Mouse (Mus musculus) forebrain, embryonic 10.5 days (tissue): ENCODE measurements around the gene Ehd4. TPM values are rescaled to one million over a fixed set of nuclear protein-coding genes. Genes with fewer than 3 reads are reported as not detected.

Experiments
- DNase-seq: peaks from one replicate; pipeline ENCODE4 v3.0.0-alpha.2; 2017; ENCODE audit warnings: low spot score; ENCODE audit errors: extremely low spot score
- H3K27ac ChIP-seq: fragments of 300-500 bp; sonication (generic); 2 replicates; pipeline ENCODE4 v1.5.1; 2016; ENCODE audit warnings: mild to moderate bottlenecking
- H3K27me3 ChIP-seq: fragments of 300-500 bp; sonication (generic); 2 replicates; pipeline ENCODE4 v1.6.1; 2016; ENCODE audit warnings: mild to moderate bottlenecking; ENCODE audit not compliant: poor library complexity, severe bottlenecking
- H3K36me3 ChIP-seq: fragments of 300-500 bp; sonication (generic); replicated peaks from 2 replicates; pipeline ENCODE4 v1.6.1; 2016; ENCODE audit warnings: mild to moderate bottlenecking, moderate library complexity
- H3K4me1 ChIP-seq: fragments of 300-500 bp; sonication (generic); 2 replicates; pipeline ENCODE4 v1.6.1; 2016
- H3K4me3 ChIP-seq: fragments of 300-500 bp; sonication (generic); 2 replicates; pipeline ENCODE4 v1.5.1; 2016; ENCODE audit warnings: mild to moderate bottlenecking, moderate library complexity
- H3K9me3 ChIP-seq: fragments of 300-500 bp; sonication (generic); 2 replicates; pipeline ENCODE4 v1.6.1; 2016; ENCODE audit warnings: mild to moderate bottlenecking, moderate library complexity
- WGBS: fragments of 180-500 bp; shearing (Covaris S2); methylation state at CpG from one replicate; pipeline ENCODE4 v1.1.7; 2016; 5-methylcytosine and 5-hydroxymethylcytosine counted together
- polyA plus RNA-seq: library from polyadenylated mRNA; unstranded; fragments of >200 nt; fragmentation: Nextera tagmentation; extraction: Ambion mirVana; gene quantifications from 2 replicates; pipeline ENCODE4 v1.2.1, GENCODE M21; 2016

Ehd4 gene
- polyA plus RNA-seq, 1 experiment from 2014 or later, result 23.7 TPM

DNA sequence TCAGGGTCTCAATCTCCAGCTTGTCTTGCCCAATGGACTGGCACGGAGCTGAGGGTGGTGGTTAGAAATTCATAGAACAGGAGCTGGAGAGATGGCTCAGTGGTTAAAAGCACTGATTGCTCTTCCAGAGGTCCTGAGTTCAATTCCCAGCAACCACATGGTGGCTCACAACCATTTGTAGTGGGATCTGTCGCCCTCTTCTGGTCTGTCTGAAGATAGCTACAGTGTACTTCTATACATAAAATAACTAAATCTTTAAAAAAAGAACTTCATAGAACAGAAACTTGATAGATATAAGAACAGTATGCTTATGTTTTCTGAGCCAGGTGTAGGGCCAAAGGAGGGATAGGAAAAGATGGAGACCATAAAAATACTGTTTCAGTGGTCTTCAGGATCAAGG, 72.0 kb downstream of the Ehd4 start:
- no peak overlapping the region for H3K4me3 ChIP-seq
- no peaks in the 10 kb centered on the region for H3K9me3 ChIP-seq
- WGBS, result 79% methylated on average over 2 of the region's 2 CpGs
- DNase-seq, result no peak
- H3K27me3 ChIP-seq, result peaks cover 15% of the 10 kb centered on the region
- H3K36me3 ChIP-seq, result no peaks in the 10 kb centered on the region
- H3K4me1 ChIP-seq, result no peaks in the 10 kb centered on the region
- H3K27ac ChIP-seq, result no peak overlapping the region

DNA sequence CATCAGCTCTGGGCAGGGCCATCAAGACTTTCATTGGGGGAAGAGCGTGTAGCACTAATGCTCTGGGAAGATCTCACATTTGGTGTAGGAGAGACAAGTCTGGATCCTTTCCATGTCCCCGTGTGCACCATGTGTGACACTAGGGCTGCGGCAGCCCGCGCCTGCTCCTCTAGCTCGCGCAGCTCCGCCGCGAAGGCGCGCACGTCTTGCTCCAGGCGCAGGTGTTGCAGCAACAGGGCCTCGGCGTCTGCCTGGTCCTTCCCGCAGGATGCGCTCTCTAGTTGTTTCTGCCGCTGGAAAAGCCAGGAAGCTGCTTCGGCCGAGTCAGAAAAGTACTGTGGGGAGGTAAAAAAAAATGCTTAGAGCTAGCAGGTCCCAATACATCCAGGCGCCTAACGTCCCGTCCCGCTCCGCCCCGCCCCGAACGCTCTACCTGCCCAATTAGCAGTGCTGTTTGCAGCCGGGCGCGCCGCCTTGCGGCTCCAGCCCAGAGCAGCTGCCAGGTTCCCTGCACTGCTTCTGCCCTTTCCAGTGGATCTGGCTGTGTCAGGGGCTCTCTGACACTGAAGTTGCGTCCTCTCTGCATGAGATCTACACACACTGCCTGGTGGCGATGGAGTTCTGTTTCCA, 78.2 kb downstream of the Ehd4 start:
- WGBS, result 1% methylated on average over 36 of the region's 36 CpGs
- peak; percentile 57 for DNase-seq
- H3K27me3 ChIP-seq, result peaks cover 59% of the 10 kb centered on the region

DNA sequence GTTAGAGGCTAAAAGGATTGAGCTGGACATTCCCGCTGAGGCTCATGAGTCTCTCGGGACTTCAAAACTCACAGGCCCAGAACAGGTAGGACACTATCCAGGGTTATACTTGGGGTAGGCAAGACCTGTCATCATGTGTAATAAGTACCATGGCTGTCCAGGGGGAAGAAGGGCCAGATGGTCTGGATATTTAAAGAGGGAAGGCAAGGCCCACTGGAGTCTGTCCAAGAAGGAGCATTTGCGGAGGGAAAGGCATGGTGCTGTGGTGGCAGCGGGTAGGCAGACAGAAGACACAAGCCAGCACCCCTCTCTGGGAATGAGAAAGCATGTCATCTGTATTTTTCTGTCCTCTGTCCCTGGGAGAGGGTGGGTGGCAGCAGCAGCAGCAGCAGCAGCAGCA, 80.3 kb downstream of the Ehd4 start:
- H3K4me1 ChIP-seq, result peaks cover 17% of the 10 kb centered on the region
- no peak for DNase-seq
- no peak overlapping the region for H3K27ac ChIP-seq
- 95% methylated on average over 4 of the region's 4 CpGs for WGBS
- no peak overlapping the region for H3K4me3 ChIP-seq
- H3K27me3 ChIP-seq, result peaks cover 65% of the 10 kb centered on the region
- H3K9me3 ChIP-seq, result no peaks in the 10 kb centered on the region
- H3K36me3 ChIP-seq, result no peaks in the 10 kb centered on the region

More for the DNA sequence above, 78.2 kb downstream of the Ehd4 start:
- Histone ChIP-seq H3K4me1 (peaks cover 14% of the 10 kb centered on the region), H3K9me3 (no peaks in the 10 kb centered on the region), H3K27ac (no peak overlapping the region), H3K36me3 (no peaks in the 10 kb centered on the region), H3K4me3 (peak overlapping the region; percentile 53)

DNA sequence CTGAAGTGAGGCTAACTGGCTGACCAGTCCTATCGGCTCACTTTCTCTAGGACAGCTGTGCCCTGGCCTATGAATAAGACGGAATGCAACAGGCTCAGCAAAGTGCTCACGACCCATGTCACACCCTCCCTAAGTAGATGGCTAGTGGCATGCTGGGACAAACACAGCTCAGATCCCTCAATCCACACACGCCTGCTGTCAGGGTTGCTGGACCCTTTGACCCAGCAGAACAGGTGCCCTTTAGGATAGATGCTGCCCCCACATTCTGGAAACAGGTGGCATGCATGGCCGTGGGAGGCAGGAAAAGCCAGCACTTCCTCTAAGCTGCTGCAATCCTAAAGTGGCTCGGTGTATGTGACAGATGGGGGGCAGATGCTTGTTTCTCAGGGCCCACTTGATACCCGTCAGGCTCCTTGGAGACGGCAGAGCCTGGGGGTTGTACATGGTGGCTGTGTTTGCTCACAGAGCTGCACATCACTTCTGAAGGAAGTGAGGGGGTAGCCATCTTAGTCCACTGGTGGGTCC, 84.9 kb downstream of the Ehd4 start:
- H3K27ac ChIP-seq, result no peak overlapping the region
- no peak for DNase-seq
- peaks cover 17% of the 10 kb centered on the region for H3K4me1 ChIP-seq
- H3K9me3 ChIP-seq, result no peaks in the 10 kb centered on the region
- H3K4me3 ChIP-seq, result no peak overlapping the region
- 79% methylated on average over 8 of the region's 8 CpGs for WGBS
- peaks cover 21% of the 10 kb centered on the region for H3K27me3 ChIP-seq
- H3K36me3 ChIP-seq, result no peaks in the 10 kb centered on the region

DNA sequence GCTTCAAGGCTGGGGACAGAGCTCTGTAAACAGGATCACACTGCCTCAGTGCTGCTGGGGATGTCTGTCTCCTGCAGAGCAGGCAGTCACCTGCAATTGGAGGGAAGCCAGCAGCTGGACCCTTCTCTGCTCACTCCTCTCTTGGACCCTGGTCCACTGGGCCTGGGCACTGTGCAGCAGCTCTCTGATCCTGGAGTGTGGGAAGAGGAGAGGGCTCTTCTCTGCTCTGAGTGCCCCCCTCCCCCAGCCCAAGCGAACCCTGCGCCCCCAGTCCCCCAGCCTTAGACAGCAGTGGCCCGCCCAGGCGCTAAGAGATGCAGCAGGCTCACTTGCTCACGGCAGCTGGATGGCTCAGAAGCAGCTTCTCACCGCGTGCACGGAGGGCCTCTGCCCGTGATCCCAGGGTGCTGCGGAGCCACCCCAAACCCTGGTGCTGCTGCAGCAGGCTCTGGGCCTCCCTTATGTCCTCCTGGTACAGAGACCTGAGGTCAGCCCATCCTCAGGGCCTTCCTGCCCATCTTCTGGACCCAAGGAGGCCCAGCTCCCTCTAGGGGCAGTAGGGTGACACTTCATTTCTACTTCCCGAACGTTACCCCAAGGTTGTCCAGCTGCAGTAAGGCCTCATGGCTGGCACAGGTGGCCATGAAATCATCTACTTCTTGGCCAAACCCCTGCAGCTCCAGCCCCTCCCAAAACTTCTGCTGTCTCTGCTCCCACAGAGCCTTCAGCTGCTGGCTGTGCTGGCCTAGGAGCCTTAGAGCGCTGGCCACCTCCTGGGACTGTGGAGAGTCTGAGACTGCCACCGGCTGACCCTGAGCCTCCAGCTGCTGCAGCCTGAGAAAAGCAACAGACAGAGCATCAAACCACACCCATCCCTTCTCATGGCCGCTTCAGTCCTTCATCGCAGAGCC, 85.6 kb downstream of the Ehd4 start:
- peak; percentile 31 for DNase-seq
- H3K9me3 ChIP-seq, result no peaks in the 10 kb centered on the region
- no peak overlapping the region for H3K4me3 ChIP-seq
- H3K4me1 ChIP-seq, result peaks cover 17% of the 10 kb centered on the region
- H3K27ac ChIP-seq, result peak overlapping the region; percentile 69; the same call in 1 of the 2 replicates
- H3K27me3 ChIP-seq, result peaks cover 14% of the 10 kb centered on the region
- 36% methylated on average over 16 of the region's 16 CpGs for WGBS
- no peaks in the 10 kb centered on the region for H3K36me3 ChIP-seq

DNA sequence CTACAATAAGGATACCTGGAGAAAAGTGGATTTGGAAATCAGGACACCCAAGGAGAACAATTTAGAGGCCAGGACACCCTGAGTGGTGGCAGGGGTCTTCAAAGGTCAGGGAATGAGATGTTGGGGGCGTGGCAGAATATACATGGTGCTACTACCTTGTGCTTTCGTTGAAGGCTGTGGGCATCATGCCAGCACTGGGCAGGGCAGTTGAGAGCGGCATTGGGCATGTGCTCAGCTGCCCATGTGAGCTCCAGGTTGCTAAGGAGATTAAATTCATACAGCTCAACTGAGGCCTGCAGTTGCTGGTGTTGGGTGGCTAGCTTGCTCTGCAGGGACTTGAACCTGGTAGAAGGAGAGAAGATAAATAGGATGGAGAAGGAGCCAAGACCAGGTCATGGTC, 88.2 kb downstream of the Ehd4 start:
- H3K27ac ChIP-seq, result no peak overlapping the region
- no peaks in the 10 kb centered on the region for H3K36me3 ChIP-seq
- peaks cover 7% of the 10 kb centered on the region for H3K27me3 ChIP-seq
- 87% methylated on average over 3 of the region's 3 CpGs for WGBS
- peaks cover 17% of the 10 kb centered on the region for H3K4me1 ChIP-seq
- no peaks in the 10 kb centered on the region for H3K9me3 ChIP-seq
- no peak for DNase-seq
- no peak overlapping the region for H3K4me3 ChIP-seq

DNA sequence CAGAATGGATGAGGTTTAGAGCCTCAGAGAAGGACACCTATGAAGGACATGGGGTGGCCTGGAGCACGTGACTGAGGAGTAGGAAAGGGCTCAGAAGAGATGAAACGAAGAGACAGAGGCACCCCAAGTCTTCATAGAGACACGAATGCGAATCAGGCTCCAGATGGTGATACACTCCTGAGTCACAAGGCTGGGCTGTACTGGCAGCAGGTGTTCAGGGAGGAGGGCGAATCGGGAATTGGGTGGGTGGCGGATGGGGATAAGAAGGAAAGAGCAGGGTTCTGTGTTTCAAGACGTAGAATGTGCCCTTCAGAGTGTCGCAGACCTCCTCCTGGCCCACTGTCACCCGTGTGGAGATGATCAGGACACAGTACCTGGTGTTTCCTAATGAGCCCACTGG, 89.2 kb downstream of the Ehd4 start:
- DNase-seq, result no peak
- Histone ChIP-seq H3K9me3 (no peaks in the 10 kb centered on the region), H3K4me3 (no peak overlapping the region), H3K4me1 (peaks cover 27% of the 10 kb centered on the region), H3K27me3 (peaks cover 7% of the 10 kb centered on the region), H3K27ac (no peak overlapping the region), H3K36me3 (no peaks in the 10 kb centered on the region)
- 90% methylated on average over 10 of the region's 10 CpGs for WGBS

DNA sequence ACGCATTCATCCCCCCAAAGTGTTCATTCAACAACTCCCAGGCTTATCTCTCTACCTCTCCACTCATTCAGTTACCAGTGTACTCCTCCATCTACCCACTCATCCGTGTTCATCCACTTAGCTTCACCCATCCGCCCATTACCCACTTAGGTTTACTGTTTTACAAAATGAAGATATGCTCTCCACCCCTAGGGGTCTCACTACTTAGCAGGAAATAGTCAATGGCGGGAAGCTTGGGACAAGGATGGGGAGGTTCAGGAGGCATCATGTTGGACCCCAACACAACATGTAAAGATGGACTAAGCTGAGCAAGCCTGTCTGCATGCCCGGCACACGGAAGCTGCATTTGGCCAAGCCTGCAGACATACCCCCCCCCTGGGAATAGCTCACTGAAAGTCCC, 89.8 kb downstream of the Ehd4 start:
- Histone ChIP-seq H3K9me3 (no peaks in the 10 kb centered on the region), H3K27me3 (peaks cover 3% of the 10 kb centered on the region), H3K27ac (no peak overlapping the region), H3K4me1 (peaks cover 33% of the 10 kb centered on the region), H3K36me3 (no peaks in the 10 kb centered on the region), H3K4me3 (no peak overlapping the region)
- DNase-seq, result no peak
- 87% methylated on average over 6 of the region's 6 CpGs for WGBS

DNA sequence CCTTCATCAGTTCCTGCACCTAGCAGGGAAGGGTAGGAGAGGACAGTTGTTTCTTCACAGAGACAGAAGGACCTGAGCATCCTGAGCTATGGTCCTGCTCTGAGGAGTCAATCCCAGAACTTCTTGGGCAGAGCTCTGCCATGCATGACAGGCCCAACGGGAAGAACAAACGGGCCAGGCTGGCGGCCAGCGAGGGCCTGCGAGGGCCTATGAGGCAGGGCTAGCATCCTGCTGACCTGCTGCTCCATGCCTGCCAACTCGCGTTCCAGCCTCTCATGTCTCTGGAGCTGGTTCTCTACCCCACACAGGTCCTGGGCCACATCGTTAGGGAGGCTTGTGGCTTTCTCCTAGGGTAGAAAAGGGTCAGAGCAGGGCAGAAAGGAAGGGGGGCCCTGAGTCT, 92.2 kb downstream of the Ehd4 start:
- H3K4me3 ChIP-seq, result no peak overlapping the region
- H3K27me3 ChIP-seq, result no peaks in the 10 kb centered on the region
- H3K4me1 ChIP-seq, result peaks cover 22% of the 10 kb centered on the region
- no peaks in the 10 kb centered on the region for H3K36me3 ChIP-seq
- 90% methylated on average over 8 of the region's 8 CpGs for WGBS
- no peak for DNase-seq
- H3K27ac ChIP-seq, result no peak overlapping the region
- H3K9me3 ChIP-seq, result no peaks in the 10 kb centered on the region

DNA sequence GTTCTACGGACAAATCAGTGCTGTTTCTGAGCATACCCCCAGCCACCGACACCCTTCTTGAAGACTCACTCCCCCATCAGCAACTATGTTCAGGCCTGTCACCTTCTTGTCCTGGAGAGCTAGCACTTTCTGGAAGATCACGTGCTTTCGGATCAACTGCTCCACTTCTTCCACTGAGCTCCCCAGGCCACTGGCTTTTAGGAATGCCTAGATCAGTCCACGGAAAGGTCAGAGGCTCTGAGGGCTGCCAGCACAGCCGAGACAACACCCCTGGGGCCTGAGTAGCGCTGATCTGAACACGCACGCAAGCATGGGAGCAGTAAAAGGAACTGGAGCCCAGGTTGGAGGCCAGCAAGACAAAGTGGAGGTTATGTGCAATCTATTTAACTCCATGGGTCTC, 93.8 kb downstream of the Ehd4 start:
- Histone ChIP-seq H3K36me3 (no peaks in the 10 kb centered on the region), H3K9me3 (no peaks in the 10 kb centered on the region), H3K4me1 (peaks cover 21% of the 10 kb centered on the region), H3K27ac (no peak overlapping the region), H3K4me3 (no peak overlapping the region), H3K27me3 (no peaks in the 10 kb centered on the region)
- WGBS, result 77% methylated on average over 9 of the region's 9 CpGs
- DNase-seq, result no peak

DNA sequence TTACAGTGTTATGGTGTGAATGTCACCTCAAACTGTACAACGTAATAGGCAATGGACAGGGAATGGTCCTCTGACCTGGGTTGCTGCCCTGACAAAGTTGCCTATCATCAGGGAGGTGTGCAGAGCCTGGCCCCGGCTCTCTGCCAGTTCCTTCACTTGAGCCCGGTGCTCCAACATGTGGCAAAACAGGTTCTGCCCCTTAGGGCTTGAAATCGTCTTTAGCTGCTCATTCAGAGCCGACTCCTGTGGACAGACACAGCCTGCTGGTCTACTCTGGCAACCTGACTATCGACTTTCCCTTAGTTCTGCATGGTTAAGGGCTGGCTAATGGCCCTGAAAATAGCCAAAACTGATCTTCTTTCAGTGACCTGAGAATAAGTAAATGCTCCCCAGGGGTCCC, 94.2 kb downstream of the Ehd4 start:
- H3K4me3 ChIP-seq, result no peak overlapping the region
- no peaks in the 10 kb centered on the region for H3K36me3 ChIP-seq
- WGBS, result 71% methylated on average over 6 of the region's 6 CpGs
- no peaks in the 10 kb centered on the region for H3K9me3 ChIP-seq
- H3K27ac ChIP-seq, result no peak overlapping the region
- H3K4me1 ChIP-seq, result peaks cover 21% of the 10 kb centered on the region
- no peaks in the 10 kb centered on the region for H3K27me3 ChIP-seq
- no peak for DNase-seq

DNA sequence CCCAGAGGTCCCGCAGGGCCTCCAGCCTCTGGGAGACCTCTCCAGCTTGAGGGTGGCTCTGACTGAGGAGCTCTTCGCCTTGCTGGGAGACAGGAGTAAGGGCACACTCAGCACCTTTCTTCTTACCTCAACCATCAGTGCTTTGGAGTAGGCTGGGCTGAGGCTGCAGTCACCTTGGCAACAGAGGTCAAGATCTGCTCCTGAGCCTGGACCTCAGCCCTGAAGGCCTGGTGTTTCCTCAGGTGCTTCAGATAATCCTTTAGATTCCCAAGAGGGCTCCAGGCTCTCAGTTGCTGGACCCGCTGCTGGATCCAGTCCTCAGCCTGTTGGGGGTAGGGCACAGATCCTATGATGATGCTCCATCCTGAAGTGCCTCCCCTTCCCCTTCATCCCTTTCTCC, 94.9 kb downstream of the Ehd4 start:
- no peak overlapping the region for H3K4me3 ChIP-seq
- 78% methylated on average over 3 of the region's 3 CpGs for whole genome bisulfite sequencing
- H3K4me1 ChIP-seq, result peaks cover 21% of the 10 kb centered on the region
- no peak overlapping the region for H3K27ac ChIP-seq
- no peak for DNase-seq
- no peaks in the 10 kb centered on the region for H3K27me3 ChIP-seq
- H3K9me3 ChIP-seq, result no peaks in the 10 kb centered on the region
- H3K36me3 ChIP-seq, result no peaks in the 10 kb centered on the region

DNA sequence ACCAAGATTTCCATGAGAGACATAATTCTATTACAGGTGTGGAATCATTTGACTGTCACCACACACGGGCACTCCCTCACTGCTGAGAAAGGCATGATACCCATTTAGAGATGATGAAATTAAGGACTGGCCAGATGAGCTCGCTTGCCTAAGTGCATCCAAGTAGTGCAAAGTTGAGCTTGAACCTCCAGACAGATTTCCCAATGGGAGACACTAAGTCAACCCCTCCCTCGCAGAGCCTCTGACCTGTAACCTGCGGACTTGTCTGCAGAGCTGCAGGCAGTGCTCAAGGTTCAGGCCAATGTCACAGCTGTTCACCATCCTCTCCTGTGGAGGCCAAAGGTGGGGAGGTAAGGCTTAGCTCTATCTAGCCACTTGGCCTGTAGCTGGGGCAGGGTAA, 95.6 kb downstream of the Ehd4 start:
- H3K4me3 ChIP-seq, result no peak overlapping the region
- no peaks in the 10 kb centered on the region for H3K9me3 ChIP-seq
- H3K4me1 ChIP-seq, result peaks cover 21% of the 10 kb centered on the region
- WGBS, result 86% methylated on average over 4 of the region's 4 CpGs
- H3K27me3 ChIP-seq, result no peaks in the 10 kb centered on the region
- no peak overlapping the region for H3K27ac ChIP-seq
- DNase-seq, result no peak
- H3K36me3 ChIP-seq, result no peaks in the 10 kb centered on the region
